Mouse (Mus musculus) hindlimb bud, embryonic 11.5 days (tissue): ENCODE data around the gene Prcc.
"Not testable (repeated sequence)": the region's sequence is repeated elsewhere in the genome, so short reads cannot be mapped to it uniquely, and the experiment has no call there.

Experiments used
- DNase-seq: peaks from one replicate; pipeline ENCODE4 v3.0.0-alpha.2; 2012; ENCODE audit warnings: low read depth, low spot score; ENCODE audit errors: extremely low spot score

Prcc gene

DNA sequence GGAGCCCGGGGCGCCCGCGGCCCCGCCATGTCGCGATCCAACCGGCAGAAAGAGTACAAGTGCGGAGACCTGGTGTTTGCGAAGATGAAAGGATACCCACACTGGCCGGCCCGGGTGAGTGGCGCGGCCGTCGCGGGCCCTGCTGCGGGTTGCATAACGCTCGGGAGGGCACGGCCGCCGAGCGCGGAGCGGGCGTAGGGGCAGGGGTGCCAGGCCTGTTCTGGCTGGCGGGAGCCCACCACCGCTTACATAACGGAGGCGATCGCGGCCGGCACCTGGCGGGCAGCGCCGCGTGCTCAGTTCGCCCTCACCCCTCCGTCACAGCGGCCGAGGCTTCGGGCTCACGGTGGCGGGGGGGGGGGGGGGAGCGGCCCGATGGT is 21.2 kb upstream of the Prcc start:
- no peak for DNase-seq

DNA sequence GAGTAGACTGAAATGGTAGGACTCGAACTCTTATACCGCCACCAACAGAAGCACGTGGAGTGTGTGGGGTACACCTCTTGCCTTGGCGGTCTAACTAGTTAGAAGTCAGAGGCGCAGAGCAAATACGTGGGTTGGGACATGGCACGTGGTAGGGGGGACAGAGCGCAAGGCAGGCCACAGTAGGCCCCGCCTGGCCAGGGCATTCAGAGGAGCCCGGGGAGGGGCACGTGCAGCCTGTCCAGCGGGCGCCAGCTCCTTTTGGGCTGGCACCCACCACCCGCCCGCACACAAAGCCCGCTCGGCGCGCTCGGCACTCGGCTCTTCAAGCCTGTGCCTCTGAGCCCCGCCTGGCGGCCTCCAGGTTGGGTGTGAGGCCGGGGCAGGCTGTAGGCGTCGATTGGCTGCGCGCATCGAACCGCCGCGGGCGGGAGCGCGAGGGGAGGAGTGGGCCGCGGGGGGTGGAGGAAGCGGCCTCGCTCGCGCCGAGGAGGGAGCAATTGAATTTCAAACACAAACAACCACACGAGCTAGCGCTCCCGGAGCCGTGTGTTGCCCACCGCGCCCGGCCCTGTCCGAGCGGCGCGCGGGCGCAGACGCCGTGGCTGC is 20.6 kb upstream of the Prcc start, which contains the start of gene Hdgf:
Gene Hdgf (plus strand): TSS at position 442 of the 606 bp plus-strand sequence.
- peak; percentile 74 for DNase-seq

- DNase-seq = no peak
Measured at GRCm38 (mm10) chr3:87903821-87904220, 18.4 kb upstream of the Prcc start.

- DNase-seq = not testable (repeated sequence)
Measured at GRCm38 (mm10) chr3:87901959-87902358, 16.6 kb upstream of the Prcc start.

DNA sequence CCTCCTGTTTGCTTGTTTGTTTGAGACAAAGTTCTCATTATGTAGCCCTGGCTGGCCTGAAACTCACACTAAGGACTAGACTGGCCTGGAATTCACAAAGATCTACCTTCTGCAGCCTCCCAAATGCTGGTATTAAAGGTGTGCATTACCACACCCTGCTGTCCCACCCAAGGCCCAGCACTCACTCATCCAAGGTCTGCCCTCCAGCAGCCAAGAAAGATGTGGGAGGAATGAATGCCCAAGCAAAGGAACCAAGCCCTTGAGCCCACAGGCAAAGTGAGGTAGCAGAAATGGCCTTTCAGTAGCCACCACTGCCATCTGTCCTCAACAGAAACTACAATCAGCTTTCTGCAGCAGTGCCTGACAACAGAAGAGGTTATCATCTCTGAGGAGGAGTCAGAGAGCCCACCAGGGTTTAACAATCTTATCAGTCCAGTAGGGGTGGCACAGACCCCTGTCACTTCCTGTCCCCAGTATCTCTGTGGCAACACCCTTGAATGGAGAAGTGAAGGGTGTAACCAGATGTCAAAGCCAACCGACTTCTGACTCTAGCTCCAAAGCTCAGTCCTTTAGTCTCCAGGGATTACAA is 15.7 kb upstream of the Prcc start:
- no peak for DNase-seq

DNA sequence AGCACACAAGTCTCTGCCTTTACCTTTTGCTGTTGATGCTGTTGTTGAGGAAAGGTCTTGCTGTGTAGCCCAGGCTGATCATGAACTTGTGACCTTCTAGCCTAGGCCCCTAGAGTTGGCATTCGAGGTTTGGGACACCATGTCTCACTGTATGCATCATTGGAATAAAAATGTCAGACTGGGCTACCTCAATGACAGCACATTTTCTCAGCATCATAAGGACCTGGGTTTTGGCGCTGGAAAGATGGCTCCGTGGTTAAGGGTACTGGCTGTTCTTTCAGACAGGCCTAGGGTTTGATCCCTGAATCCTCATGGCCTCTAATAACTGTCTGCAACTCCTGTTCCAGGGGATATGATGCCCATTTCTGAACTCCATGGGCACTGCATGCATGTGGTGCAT is 14.4 kb upstream of the Prcc start:
- DNase-seq = no peak

GRCm38 (mm10) chr3:87899266-87899665 is 13.9 kb upstream of the Prcc start:
- no peak for DNase-seq

DNA sequence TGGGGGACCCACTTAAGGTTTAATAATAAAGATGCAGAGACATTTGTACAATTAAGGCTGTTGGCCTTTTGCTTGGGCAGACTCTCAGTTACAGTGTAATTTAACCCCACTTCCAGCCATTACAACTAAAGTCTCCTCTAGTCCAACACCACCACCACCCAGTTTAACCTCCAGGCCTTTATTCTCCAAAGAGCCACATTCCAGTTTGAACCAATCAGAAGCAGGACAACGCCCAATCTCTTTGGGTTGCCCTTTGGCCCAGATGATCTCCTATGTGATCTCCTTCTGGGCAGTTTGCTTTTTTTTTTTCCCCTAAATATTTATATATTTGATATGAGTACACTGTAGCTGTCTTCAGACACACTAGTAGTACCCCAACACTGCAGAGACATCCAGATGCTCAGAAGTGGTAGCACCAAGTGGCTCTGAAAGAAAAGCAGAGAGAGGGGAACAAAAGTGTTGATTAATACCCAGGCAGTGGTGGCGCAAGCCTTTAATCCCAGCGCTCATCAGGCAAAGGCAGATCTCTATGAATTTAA is 8.0 kb upstream of the Prcc start:
- DNase-seq = no peak

DNA sequence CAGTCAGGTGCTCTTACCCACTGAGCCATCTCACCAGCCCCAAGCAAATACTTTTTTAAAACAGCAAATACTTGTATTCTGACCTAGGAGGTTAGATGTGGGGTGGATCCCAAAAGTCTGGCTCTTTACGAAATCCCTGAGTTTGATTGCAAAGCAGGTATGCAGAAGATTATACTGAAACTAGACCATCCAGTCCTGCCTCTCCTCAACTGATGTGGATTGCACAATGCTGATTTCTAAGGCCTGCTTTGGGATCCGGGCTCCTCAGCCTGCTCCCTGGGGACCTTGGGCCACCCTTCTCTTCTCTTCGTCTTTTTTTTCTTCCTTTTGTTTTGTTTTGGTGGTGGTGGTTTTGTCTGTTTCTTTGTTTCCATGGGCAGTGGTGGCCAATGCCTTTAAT is 6.1 kb upstream of the Prcc start:
- DNase-seq = no peak

DNA sequence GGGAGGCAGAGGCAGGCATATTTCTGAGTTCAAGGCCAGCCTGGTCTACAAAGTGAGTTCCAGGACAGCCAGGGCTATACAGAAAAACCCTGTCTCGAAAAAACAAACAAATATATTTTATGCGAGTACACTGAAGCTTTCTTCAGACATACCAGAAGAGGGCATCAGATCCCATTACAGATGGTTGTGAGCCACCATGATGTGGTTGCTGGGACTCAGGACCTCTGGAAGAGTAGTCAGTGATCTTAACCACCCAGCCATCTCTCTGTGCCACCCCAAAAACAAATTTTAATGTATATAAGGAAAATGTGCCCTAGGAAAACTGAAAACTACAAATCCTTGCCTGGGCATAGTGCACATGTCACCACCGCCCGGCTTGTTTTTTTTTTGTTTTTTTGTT is 2.0 kb upstream of the Prcc start:
- DNase-seq = not testable (repeated sequence)

GRCm38 (mm10) chr3:87886416-87886815 is 1.0 kb upstream of the Prcc start:
- no peak for DNase-seq

DNA sequence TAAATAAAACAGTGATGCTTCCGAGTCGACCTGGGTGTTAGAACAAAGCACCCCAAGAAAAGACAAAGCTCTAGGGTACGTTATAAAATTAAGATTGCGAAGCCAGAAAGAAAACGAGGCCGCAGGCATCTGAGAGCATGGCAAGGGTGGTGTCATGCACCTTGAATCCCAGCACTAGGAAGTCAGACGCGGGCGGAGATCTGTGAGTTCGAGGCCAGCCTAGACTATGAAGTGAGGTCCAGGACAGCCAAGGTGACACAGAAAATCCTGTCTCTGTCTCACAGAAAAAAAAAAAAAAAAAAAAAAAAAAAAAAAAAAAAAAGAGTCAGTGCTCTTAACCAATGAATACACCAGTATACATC is 577 bp upstream of the Prcc start:
- DNase-seq = no peak

DNA sequence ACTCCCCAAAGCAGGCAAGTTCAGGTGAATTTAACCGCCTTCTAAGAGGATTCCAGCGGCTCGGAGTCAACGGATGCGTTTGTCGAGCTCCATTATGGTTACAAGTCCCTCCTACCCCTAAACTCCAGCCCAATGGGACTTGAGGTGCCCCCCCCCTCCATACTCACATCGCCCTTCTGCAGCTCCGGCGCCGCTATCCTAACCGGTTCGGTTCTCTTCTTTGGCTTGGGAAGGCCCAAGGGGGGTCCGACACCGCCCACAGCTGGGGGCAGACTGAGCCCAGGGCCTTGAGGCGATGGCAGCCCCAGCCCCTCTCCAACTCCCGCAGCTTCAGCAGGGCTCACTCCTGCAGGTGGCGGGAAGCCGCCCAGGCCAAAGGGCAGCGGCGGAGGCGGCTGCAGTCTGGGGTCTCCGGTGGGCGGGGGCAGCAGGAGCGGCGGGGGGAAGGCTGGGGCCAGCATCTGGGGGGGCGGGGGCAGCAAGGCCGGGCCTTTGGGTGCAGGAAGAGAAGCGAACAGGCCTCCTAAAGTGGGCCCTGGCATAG is 628 bp downstream of the Prcc start:
- DNase-seq = no peak

GRCm38 (mm10) chr3:87884291-87884690 is 1.1 kb downstream of the Prcc start:
- no peak for DNase-seq

GRCm38 (mm10) chr3:87877730-87878129 is 7.7 kb downstream of the Prcc start:
- DNase-seq = no peak

DNA sequence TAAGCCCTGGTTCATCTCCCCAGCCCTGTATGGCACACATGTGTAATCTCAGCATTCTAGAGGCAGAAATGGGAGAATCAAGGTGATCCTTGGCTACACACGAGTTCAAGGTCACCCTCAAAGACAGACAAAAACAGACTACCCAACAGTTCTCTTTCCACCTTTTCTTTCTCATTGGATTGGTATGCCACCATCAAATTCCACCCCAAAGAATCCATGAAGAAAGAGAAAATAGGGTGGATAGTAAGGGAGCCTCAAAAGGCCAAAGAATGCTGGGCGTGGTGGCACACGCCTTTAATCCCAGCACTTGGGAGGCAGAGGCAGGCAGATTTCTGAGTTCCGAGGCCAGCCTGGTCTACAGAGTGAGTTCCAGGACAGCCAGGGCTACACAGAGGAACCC is 21.3 kb downstream of the Prcc start:
- DNase-seq = not testable (repeated sequence)

DNA sequence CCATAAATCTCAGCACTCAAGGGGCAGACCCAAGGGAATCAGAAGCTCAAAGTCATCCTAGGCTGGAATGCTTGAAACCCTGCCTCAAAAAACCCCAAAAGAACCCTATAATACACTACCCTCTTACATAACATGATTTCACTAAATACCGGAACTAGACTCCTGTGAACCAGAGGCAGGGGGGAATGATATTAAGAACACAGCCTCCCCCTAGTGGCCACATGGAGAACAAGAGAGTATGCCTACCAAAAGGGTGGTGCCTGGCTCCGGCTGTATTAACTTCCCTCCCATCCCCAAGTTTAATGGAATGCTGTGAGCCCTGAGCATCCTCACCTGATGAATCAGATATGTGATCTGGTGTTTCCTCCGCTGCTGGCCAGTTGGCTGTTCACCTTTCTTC is 25.6 kb downstream of the Prcc start:
- DNase-seq = peak; percentile 33

DNA sequence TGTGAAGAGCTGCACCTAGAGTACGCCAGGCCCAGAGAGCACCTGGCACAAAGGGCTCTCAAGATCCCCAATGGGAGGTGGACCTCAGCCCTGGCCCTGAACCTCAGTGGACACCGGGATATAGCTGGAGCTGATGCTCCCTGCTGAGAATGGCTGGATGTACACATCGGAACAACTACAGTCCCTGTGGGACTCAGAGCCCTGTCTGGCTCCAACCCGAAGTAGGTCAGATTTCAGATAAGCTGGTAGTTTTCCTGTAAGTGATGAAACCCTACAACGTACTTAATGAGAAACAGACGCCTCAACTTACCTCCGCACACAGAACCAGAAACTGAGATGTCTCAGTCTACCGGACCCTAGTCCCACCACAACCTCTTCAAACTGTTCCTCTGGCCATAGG is 27.7 kb downstream of the Prcc start:
- no peak for DNase-seq

DNA sequence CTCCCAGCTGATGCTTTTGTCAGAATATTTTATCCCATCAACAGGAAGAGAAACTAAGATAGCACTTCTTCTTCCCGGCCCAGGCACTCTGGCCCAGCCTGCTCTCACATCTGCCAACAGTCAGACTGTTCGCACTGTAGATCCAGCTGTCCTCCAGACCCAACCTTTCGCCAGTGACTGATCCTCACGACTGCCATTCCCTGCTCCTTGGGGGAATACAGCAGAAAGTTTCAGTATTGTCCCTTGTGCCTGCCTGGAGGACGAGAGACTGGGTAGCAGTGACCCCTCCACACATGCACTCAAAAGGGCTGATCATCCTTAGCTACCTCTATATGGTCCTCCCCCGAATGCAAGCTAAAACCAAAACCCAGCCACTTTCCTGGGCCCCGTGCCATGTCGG is 29.5 kb downstream of the Prcc start:
- DNase-seq = no peak

- DNase-seq = no peak
Measured at GRCm38 (mm10) chr3:87854795-87855568, 30.4 kb downstream of the Prcc start.

GRCm38 (mm10) chr3:87849117-87849516 is 36.3 kb downstream of the Prcc start:
- no peak for DNase-seq

DNA sequence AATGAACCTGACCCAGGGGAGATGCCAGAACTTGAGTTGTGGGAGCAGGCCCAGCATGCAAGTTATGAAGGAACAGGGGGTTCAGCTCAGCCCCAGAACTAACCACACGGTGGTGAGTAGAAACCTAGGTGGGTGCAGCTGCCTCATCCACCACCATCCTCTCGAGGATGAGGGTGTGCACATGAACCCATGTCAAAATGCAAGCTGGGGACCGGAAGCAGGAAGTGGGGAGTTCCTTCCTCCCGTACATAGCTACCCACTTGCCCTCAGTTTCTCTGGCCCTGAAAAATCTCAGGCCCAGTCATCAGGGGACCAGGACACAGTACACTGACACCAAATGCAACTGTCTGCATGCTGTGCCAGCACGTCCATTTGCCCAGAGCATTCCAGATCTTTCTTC is 37.7 kb downstream of the Prcc start:
- DNase-seq = no peak
